Mouse (Mus musculus): ENCODE measurements around the gene Irf8. TPM values are rescaled to one million over a fixed set of nuclear protein-coding genes. Genes with fewer than 3 reads are reported as not detected.
A peak's percentile ranks its signal among the peaks of the same experiment; 100 is the strongest.

The Irf8 gene
- polyA plus RNA-seq, 1 experiment from 2014 or later = 19.1 TPM

- Histone ChIP-seq H3K27ac (ENCODE audit: low read length) (peak overlapping the region; percentile 9; the same call in 1 of the 2 replicates), H3K36me3 (ENCODE audit: control insufficient read depth, insufficient read depth, low read length) (no peaks in the 10 kb centered on the region), H3K4me2 (ENCODE audit: low read depth, low read length) (no peak overlapping the region), H3K27me3 (ENCODE audit: control insufficient read depth, insufficient read depth, low read depth, low read length) (peaks cover 8% of the 10 kb centered on the region; the same call in 1 of the 2 replicates), H3K9me3 (ENCODE audit: control insufficient read depth, low read length) (no peaks in the 10 kb centered on the region), H3K9ac (ENCODE audit: low read length) (no peak overlapping the region), H3K4me1 (replicated peaks; ENCODE audit: control insufficient read depth, insufficient read depth, low read length) (peaks cover 27% of the 10 kb centered on the region), H3K4me3 (ENCODE audit: low read length) (no peak overlapping the region)
- WGBS = 87% methylated on average over 15 of the region's 15 CpGs
- no peak for ATAC-seq (ENCODE audit: low read depth)
Observed at GRCm38 (mm10) chr8:120741815-120742530, 5.8 kb downstream of the Irf8 start.

- H3K4me3 ChIP-seq (ENCODE audit: low read length) = no peak overlapping the region
- WGBS = 20% methylated on average over 12 of the region's 12 CpGs
- peaks cover 27% of the 10 kb centered on the region for H3K4me1 ChIP-seq (replicated peaks; ENCODE audit: control insufficient read depth, insufficient read depth, low read length)
- ATAC-seq (ENCODE audit: low read depth) = peak; percentile 84
- H3K27ac ChIP-seq (ENCODE audit: low read length) = peak overlapping the region; percentile 86
- H3K27me3 ChIP-seq (ENCODE audit: control insufficient read depth, insufficient read depth, low read depth, low read length) = peaks cover 1% of the 10 kb centered on the region; the same call in 1 of the 2 replicates
- H3K9ac ChIP-seq (ENCODE audit: low read length) = no peak overlapping the region
- no peaks in the 10 kb centered on the region for H3K36me3 ChIP-seq (ENCODE audit: control insufficient read depth, insufficient read depth, low read length)
- H3K4me2 ChIP-seq (ENCODE audit: low read depth, low read length) = no peak overlapping the region
- no peaks in the 10 kb centered on the region for H3K9me3 ChIP-seq (ENCODE audit: control insufficient read depth, low read length)
Observed at GRCm38 (mm10) chr8:120743149-120743897, 7.2 kb downstream of the Irf8 start.

GRCm38 (mm10) chr8:120743898-120744290 is 7.7 kb downstream of the Irf8 start:
- Histone ChIP-seq H3K27me3 (ENCODE audit: control insufficient read depth, insufficient read depth, low read depth, low read length) (no peaks in the 10 kb centered on the region), H3K36me3 (ENCODE audit: control insufficient read depth, insufficient read depth, low read length) (no peaks in the 10 kb centered on the region), H3K9ac (ENCODE audit: low read length) (no peak overlapping the region), H3K9me3 (ENCODE audit: control insufficient read depth, low read length) (no peaks in the 10 kb centered on the region), H3K4me1 (replicated peaks; ENCODE audit: control insufficient read depth, insufficient read depth, low read length) (peaks cover 27% of the 10 kb centered on the region), H3K27ac (ENCODE audit: low read length) (peak overlapping the region; percentile 86), H3K4me2 (ENCODE audit: low read depth, low read length) (no peak overlapping the region), H3K4me3 (ENCODE audit: low read length) (no peak overlapping the region)
- 24% methylated on average over 4 of the region's 4 CpGs for WGBS
- peak; percentile 81 for ATAC-seq (ENCODE audit: low read depth)

- H3K9me3 ChIP-seq (ENCODE audit: control insufficient read depth, low read length) = no peaks in the 10 kb centered on the region
- ATAC-seq (ENCODE audit: low read depth) = no peak
- no peak overlapping the region for H3K4me3 ChIP-seq (ENCODE audit: low read length)
- peak overlapping the region; percentile 86 for H3K27ac ChIP-seq (ENCODE audit: low read length)
- 74% methylated on average over 5 of the region's 5 CpGs for WGBS
- H3K4me1 ChIP-seq (replicated peaks; ENCODE audit: control insufficient read depth, insufficient read depth, low read length) = peaks cover 27% of the 10 kb centered on the region
- no peak overlapping the region for H3K4me2 ChIP-seq (ENCODE audit: low read depth, low read length)
- no peaks in the 10 kb centered on the region for H3K36me3 ChIP-seq (ENCODE audit: control insufficient read depth, insufficient read depth, low read length)
- no peaks in the 10 kb centered on the region for H3K27me3 ChIP-seq (ENCODE audit: control insufficient read depth, insufficient read depth, low read depth, low read length)
- no peak overlapping the region for H3K9ac ChIP-seq (ENCODE audit: low read length)
Observed at GRCm38 (mm10) chr8:120744448-120744847, 8.3 kb downstream of the Irf8 start.

GRCm38 (mm10) chr8:120745226-120745625 is 9.1 kb downstream of the Irf8 start:
- Histone ChIP-seq H3K9me3 (ENCODE audit: control insufficient read depth, low read length) (no peaks in the 10 kb centered on the region), H3K9ac (ENCODE audit: low read length) (no peak overlapping the region), H3K36me3 (ENCODE audit: control insufficient read depth, insufficient read depth, low read length) (no peaks in the 10 kb centered on the region), H3K4me2 (ENCODE audit: low read depth, low read length) (no peak overlapping the region), H3K27me3 (ENCODE audit: control insufficient read depth, insufficient read depth, low read depth, low read length) (no peaks in the 10 kb centered on the region), H3K4me3 (ENCODE audit: low read length) (no peak overlapping the region), H3K27ac (ENCODE audit: low read length) (no peak overlapping the region), H3K4me1 (replicated peaks; ENCODE audit: control insufficient read depth, insufficient read depth, low read length) (peaks cover 27% of the 10 kb centered on the region)
- ATAC-seq (ENCODE audit: low read depth) = no peak
- 65% methylated on average over 7 of the region's 7 CpGs for WGBS

- 81% methylated on average over 18 of the region's 18 CpGs for WGBS
- ATAC-seq (ENCODE audit: low read depth) = no peak
Observed at GRCm38 (mm10) chr8:120746007-120746701, 10.0 kb downstream of the Irf8 start.

GRCm38 (mm10) chr8:120747286-120747685 is 11.1 kb downstream of the Irf8 start:
- H3K4me2 ChIP-seq (ENCODE audit: low read depth, low read length) = no peak overlapping the region
- no peak overlapping the region for H3K27ac ChIP-seq (ENCODE audit: low read length)
- no peaks in the 10 kb centered on the region for H3K36me3 ChIP-seq (ENCODE audit: control insufficient read depth, insufficient read depth, low read length)
- H3K9ac ChIP-seq (ENCODE audit: low read length) = no peak overlapping the region
- no peaks in the 10 kb centered on the region for H3K27me3 ChIP-seq (ENCODE audit: control insufficient read depth, insufficient read depth, low read depth, low read length)
- no peaks in the 10 kb centered on the region for H3K9me3 ChIP-seq (ENCODE audit: control insufficient read depth, low read length)
- peaks cover 35% of the 10 kb centered on the region for H3K4me1 ChIP-seq (replicated peaks; ENCODE audit: control insufficient read depth, insufficient read depth, low read length)
- H3K4me3 ChIP-seq (ENCODE audit: low read length) = no peak overlapping the region
- no peak for ATAC-seq (ENCODE audit: low read depth)
- 82% methylated on average over 7 of the region's 7 CpGs for WGBS

More at GRCm38 (mm10) chr8:120746007-120746701, 10.0 kb downstream of the Irf8 start:
- no peaks in the 10 kb centered on the region for H3K27me3 ChIP-seq (ENCODE audit: control insufficient read depth, insufficient read depth, low read depth, low read length)
- H3K4me2 ChIP-seq (ENCODE audit: low read depth, low read length) = no peak overlapping the region
- H3K9me3 ChIP-seq (ENCODE audit: control insufficient read depth, low read length) = no peaks in the 10 kb centered on the region
- H3K36me3 ChIP-seq (ENCODE audit: control insufficient read depth, insufficient read depth, low read length) = no peaks in the 10 kb centered on the region
- no peak overlapping the region for H3K27ac ChIP-seq (ENCODE audit: low read length)
- H3K9ac ChIP-seq (ENCODE audit: low read length) = no peak overlapping the region
- H3K4me1 ChIP-seq (replicated peaks; ENCODE audit: control insufficient read depth, insufficient read depth, low read length) = peaks cover 27% of the 10 kb centered on the region
- no peak overlapping the region for H3K4me3 ChIP-seq (ENCODE audit: low read length)

- H3K36me3 ChIP-seq (ENCODE audit: control insufficient read depth, insufficient read depth, low read length) = no peaks in the 10 kb centered on the region
- WGBS = 71% methylated on average over 9 of the region's 9 CpGs
- no peaks in the 10 kb centered on the region for H3K9me3 ChIP-seq (ENCODE audit: control insufficient read depth, low read length)
- ATAC-seq (ENCODE audit: low read depth) = no peak
- H3K9ac ChIP-seq (ENCODE audit: low read length) = no peak overlapping the region
- H3K27ac ChIP-seq (ENCODE audit: low read length) = no peak overlapping the region
- H3K4me1 ChIP-seq (replicated peaks; ENCODE audit: control insufficient read depth, insufficient read depth, low read length) = peaks cover 18% of the 10 kb centered on the region
- no peak overlapping the region for H3K4me2 ChIP-seq (ENCODE audit: low read depth, low read length)
- H3K27me3 ChIP-seq (ENCODE audit: control insufficient read depth, insufficient read depth, low read depth, low read length) = no peaks in the 10 kb centered on the region
- H3K4me3 ChIP-seq (ENCODE audit: low read length) = no peak overlapping the region
Observed at GRCm38 (mm10) chr8:120750616-120751015, 14.5 kb downstream of the Irf8 start.

Data from lung, embryonic 16.5 days (tissue).